Mouse (Mus musculus) embryonic facial prominence, embryonic 14.5 days (tissue): ENCODE data around the gene Plekhj1. TPM values are rescaled to one million over a fixed set of nuclear protein-coding genes. Genes with fewer than 3 reads are reported as not detected.

Source experiments
- ATAC-seq: fragments of 200-750 bp; cut with Nextera tagmentation; 2 replicates; pipeline ENCODE4 v1.8.0; 2017; ENCODE audit warnings: low read depth, moderate number of reproducible peaks, moderate TSS enrichment
- DNase-seq: peaks from one replicate; pipeline ENCODE4 v3.0.0-alpha.2; 2015; ENCODE audit warnings: low spot score
- H3K27ac ChIP-seq: fragments of 300-500 bp; sonication (generic); replicated peaks from 2 replicates; pipeline ENCODE4 v1.5.1; 2014; ENCODE audit warnings: low read depth, mild to moderate bottlenecking, low read length, moderate library complexity
- H3K27me3 ChIP-seq: fragments of 300-500 bp; sonication (generic); replicated peaks from 2 replicates; pipeline ENCODE4 v1.6.1; 2014; ENCODE audit warnings: low read length; ENCODE audit not compliant: control insufficient read depth, insufficient read depth
- H3K36me3 ChIP-seq: fragments of 300-500 bp; sonication (generic); 2 replicates; pipeline ENCODE4 v1.6.1; 2014; ENCODE audit warnings: low read length, mixed read lengths; ENCODE audit not compliant: control insufficient read depth, insufficient read depth
- H3K4me1 ChIP-seq: fragments of 300-500 bp; sonication (generic); 2 replicates; pipeline ENCODE4 v1.6.1; 2014; ENCODE audit warnings: antibody characterized with exemption, low read length; ENCODE audit not compliant: control insufficient read depth, insufficient read depth
- H3K4me2 ChIP-seq: fragments of 300-500 bp; sonication (generic); 2 replicates; pipeline ENCODE4 v1.6.1; 2014; ENCODE audit warnings: low read depth, mild to moderate bottlenecking, low read length, moderate library complexity, mixed read lengths
- H3K4me3 ChIP-seq: fragments of 300-500 bp; sonication (generic); 2 replicates; pipeline ENCODE4 v1.5.1; 2014; ENCODE audit warnings: low read depth, mild to moderate bottlenecking, low read length
- H3K9ac ChIP-seq: fragments of 300-500 bp; sonication (generic); 2 replicates; pipeline ENCODE4 v1.6.1; 2014; ENCODE audit warnings: low read depth, mild to moderate bottlenecking, low read length, moderate library complexity, mixed read lengths
- H3K9me3 ChIP-seq: fragments of 300-500 bp; sonication (generic); 2 replicates; pipeline ENCODE4 v1.6.1; 2016; ENCODE audit warnings: low read length; ENCODE audit not compliant: control insufficient read depth
- WGBS: fragments of 180-500 bp; shearing (Covaris S2); extraction: QIAGEN DNeasy Blood & Tissue Kit; methylation state at CpG from one replicate; pipeline ENCODE4 v1.1.7; 2014; 5-methylcytosine and 5-hydroxymethylcytosine counted together
- polyA plus RNA-seq: library from polyadenylated mRNA; unstranded; fragments of >200 nt; fragmentation: Nextera tagmentation; extraction: Ambion mirVana; gene quantifications from 2 replicates; pipeline ENCODE4 v1.2.1, GENCODE M21; 2014

The Plekhj1 gene
- polyA plus RNA-seq, 1 experiment from 2014 or later, result 102 TPM

DNA sequence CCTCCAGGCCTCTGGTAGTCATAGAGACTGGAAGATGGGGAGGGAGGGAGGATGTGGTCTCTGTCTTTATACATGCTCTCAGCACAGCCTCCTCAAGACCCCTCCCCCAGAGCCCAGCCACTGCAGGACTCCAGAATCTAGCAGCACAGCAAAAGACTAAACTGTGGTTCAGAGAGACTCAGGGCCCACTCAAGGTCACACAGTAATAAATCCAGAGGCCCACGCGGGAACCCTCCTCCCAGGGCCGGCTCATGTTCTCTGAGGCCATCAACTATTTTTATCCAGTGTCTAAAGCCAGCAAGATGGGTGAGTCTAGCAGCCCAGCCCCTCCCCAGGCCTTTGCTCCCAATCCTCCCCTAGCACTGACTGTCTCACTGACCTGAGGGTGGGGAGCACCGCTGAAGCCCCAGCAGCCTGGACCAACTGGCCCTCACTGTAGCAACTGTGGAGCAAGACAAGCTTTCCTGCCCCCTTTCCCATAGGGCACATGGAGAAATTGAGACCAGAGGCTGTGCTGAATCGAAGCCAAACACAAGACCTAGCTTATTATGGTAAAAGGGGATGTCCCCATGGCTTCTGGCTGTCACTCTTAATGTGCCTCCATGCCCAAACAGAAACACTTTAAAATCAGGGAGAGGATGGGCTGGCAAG is 14.1 kb upstream of the Plekhj1 start:
- H3K36me3 ChIP-seq, result no peaks in the 10 kb centered on the region
- no peak overlapping the region for H3K4me3 ChIP-seq
- H3K9me3 ChIP-seq, result no peaks in the 10 kb centered on the region
- no peak overlapping the region for H3K4me2 ChIP-seq
- peaks cover 8% of the 10 kb centered on the region for H3K4me1 ChIP-seq
- H3K27me3 ChIP-seq, result peaks cover 21% of the 10 kb centered on the region
- WGBS, result 64% methylated on average over 5 of the region's 5 CpGs
- no peak overlapping the region; the same call in 1 of the 2 replicates for H3K9ac ChIP-seq
- no peak overlapping the region for H3K27ac ChIP-seq
- no peak for DNase-seq
- ATAC-seq, result no peak

DNA sequence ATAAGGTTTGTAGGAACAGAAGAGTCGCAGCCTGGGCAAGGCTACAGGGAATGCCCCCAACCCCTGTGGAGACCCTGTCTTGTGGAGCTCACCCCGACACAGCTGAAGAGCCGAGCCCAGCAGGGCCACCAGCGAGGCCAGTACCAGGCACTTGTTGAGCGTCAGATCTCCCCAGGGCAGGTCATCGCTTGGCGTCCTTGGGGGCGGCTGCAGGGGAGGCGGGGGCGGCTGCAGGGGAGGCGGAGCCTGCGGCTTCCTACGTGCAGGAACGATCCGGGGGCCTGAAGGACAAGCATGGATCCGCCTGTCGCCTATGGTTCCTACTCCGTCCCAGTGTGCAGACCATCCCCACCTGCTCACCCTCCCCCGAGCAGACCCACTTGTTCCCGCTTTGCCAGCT is 11.7 kb upstream of the Plekhj1 start:
- Histone ChIP-seq H3K4me3 (no peak overlapping the region), H3K27me3 (peaks cover 21% of the 10 kb centered on the region), H3K9me3 (no peaks in the 10 kb centered on the region), H3K9ac (no peak overlapping the region), H3K36me3 (peaks cover under 1% of the 10 kb centered on the region; the same call in 1 of the 2 replicates), H3K4me1 (peaks cover 15% of the 10 kb centered on the region), H3K27ac (no peak overlapping the region), H3K4me2 (peak overlapping the region; percentile 19; the same call in 1 of the 2 replicates)
- no peak for DNase-seq
- WGBS, result 1% methylated on average over 10 of the region's 20 CpGs
- ATAC-seq, result no peak

DNA sequence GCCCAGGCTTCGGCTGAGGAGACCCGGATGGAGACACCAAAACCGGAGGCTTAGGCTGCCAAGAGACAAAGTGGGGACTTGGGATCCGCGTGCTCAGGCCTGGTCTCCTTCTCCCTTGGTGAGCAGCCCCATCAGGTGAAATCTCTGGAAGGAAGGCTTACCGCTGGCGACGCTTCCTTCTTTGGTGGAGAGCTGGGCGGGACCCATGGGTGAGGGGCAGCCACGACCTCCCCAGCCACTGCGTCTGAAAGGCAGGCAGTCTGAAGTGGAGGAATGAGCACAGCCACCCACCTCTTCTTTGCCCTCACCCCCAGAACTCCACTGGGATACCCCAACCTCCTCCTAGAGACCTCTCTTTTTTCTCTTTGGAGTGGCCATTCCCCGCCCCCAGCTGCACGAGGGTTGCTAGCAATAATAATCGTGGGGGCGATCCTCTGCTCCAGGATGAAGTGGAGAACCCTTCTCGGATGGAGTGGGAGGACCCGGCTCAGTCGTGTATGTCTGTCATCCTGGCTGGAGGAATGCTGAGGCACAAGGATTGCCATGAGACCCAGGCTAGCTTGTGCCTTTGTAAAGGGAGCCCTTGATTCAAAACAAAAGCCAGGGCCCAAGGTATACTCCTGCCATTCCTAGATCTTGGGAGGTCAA is 10.7 kb upstream of the Plekhj1 start:
- Histone ChIP-seq H3K36me3 (peaks cover 11% of the 10 kb centered on the region), H3K9ac (peak overlapping the region; percentile 71), H3K27ac (no peak overlapping the region), H3K4me2 (peak overlapping the region; percentile 97), H3K27me3 (peaks cover 21% of the 10 kb centered on the region), H3K4me3 (peak overlapping the region; percentile 22; the same call in 1 of the 2 replicates), H3K4me1 (peaks cover 15% of the 10 kb centered on the region), H3K9me3 (no peaks in the 10 kb centered on the region)
- 9% methylated on average over 17 of the region's 18 CpGs for WGBS
- no peak for ATAC-seq
- no peak for DNase-seq

DNA sequence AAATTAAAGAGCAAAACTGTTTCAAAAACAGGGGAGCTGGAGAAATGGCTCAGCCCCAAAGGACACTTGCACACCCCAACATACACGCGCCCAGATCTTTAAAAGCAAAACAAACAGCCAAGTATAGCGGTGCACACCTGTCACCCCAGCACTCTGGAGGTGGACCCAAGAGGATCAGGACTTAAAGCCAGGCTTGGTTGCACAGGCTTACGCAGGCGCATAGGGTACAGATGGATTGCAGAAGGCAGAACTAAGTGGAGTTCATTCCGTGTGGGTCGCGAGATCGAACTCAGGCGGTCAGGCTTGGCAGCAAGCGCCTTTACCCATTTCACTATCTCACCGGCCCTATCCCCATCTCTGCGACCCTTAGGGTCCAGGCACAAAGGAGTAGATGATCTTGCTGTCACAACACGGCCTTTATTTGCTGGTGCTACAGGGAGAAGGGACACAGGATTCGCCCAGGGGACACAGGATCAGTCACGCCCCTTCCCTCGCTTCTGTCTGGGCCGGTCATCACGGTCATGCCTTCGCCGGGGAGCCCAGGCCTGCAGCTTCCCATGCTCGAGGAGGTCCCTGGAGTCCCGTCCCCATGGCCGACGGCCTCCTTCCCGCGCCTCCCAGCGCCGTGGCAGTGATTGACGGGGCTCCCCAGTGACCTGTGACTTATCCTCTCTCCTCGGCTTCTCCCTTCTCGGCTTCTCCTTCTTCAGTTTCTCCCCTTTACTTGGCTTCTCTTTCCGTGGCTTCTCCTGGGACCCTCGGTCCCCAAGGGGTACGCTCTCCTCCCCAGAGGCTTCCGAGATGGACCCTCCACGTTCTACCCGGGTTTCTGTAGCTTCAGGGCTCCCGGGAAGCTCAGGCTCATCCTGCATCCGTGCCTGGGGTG is 9.9 kb upstream of the Plekhj1 start:
- ATAC-seq (no peak), DNase-seq (peak; percentile 36)
- Histone ChIP-seq H3K9ac (peak overlapping the region; percentile 71), H3K4me2 (peak overlapping the region; percentile 97), H3K27me3 (peaks cover 21% of the 10 kb centered on the region), H3K36me3 (peaks cover 18% of the 10 kb centered on the region), H3K9me3 (no peaks in the 10 kb centered on the region), H3K4me3 (peak overlapping the region; percentile 22; the same call in 1 of the 2 replicates), H3K4me1 (peaks cover 15% of the 10 kb centered on the region), H3K27ac (0 out of 2 replicates have a peak overlapping the region, but pooled peaks have one; percentile 83)
- 18% methylated on average over 40 of the region's 40 CpGs for WGBS

DNA sequence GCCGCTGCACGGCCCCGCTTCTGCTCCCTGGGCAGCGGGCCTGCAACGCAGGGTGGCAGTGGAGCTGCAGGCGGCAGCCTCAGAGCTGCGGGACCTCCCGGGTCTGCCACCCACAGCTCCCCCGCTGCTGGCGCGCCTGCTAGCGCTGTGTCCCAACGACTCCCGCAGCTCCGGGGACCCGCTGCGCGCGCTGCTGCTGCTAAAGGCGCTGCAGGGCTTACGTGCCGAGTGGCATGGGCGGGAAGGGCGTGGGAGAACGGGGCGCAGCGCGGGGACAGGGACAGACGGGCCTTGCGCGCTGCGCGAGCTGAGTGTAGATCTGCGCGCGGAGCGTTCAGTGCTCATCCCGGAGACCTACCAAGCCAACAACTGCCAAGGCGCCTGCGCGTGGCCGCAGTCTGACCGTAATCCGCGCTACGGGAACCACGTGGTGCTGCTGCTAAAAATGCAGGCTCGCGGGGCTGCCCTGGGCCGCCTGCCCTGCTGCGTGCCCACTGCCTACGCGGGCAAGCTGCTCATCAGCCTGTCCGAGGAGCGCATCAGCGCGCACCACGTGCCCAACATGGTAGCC is 8.7 kb upstream of the Plekhj1 start:
- 1% methylated on average over 34 of the region's 58 CpGs for WGBS
- Histone ChIP-seq H3K4me3 (peak overlapping the region; percentile 45), H3K36me3 (peaks cover 30% of the 10 kb centered on the region), H3K4me2 (peak overlapping the region; percentile 97), H3K27ac (peak overlapping the region; percentile 83), H3K27me3 (peaks cover 21% of the 10 kb centered on the region), H3K9me3 (no peaks in the 10 kb centered on the region), H3K4me1 (peaks cover 15% of the 10 kb centered on the region), H3K9ac (peak overlapping the region; percentile 71)
- ATAC-seq (peak; percentile 80), DNase-seq (peak; percentile 91)

DNA sequence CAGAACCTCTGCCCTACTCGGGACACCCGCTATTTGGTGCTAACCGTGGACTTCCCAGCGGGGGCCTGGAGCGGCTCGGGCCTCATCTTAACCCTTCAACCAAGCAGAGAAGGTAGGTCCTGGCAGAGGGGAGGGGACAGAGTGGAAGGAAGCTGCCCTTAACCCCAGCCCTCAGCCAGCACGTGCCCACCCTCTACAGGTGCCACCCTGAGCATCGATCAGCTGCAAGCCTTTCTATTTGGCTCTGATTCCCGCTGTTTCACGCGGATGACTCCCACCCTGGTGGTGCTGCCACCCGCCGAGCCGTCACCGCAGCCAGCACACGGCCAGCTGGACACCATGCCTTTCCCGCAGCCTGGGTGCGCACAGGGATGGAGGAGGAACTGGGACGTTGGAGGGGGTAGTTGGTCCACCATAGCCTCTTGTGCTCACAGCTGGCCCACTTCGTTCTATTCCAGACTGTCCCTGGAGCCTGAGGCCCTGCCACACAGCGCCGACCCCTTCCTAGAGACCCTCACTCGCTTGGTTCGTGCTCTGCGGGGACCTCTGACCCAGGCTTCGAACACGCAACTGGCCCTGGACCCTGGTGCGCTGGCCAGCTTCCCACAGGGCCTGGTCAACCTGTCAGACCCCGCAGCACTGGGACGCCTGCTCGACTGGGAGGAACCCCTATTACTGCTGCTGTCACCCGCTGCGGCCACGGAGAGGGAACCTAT is 8.1 kb upstream of the Plekhj1 start:
- DNase-seq, result no peak
- H3K4me3 ChIP-seq, result peak overlapping the region; percentile 45
- H3K9ac ChIP-seq, result peak overlapping the region; percentile 71
- no peak for ATAC-seq
- H3K27ac ChIP-seq, result peak overlapping the region; percentile 83; the same call in 1 of the 2 replicates
- peak overlapping the region; percentile 97 for H3K4me2 ChIP-seq
- H3K36me3 ChIP-seq, result peaks cover 37% of the 10 kb centered on the region
- H3K9me3 ChIP-seq, result no peaks in the 10 kb centered on the region
- 48% methylated on average over 31 of the region's 34 CpGs for WGBS
- peaks cover 15% of the 10 kb centered on the region for H3K4me1 ChIP-seq
- peaks cover 21% of the 10 kb centered on the region for H3K27me3 ChIP-seq

DNA sequence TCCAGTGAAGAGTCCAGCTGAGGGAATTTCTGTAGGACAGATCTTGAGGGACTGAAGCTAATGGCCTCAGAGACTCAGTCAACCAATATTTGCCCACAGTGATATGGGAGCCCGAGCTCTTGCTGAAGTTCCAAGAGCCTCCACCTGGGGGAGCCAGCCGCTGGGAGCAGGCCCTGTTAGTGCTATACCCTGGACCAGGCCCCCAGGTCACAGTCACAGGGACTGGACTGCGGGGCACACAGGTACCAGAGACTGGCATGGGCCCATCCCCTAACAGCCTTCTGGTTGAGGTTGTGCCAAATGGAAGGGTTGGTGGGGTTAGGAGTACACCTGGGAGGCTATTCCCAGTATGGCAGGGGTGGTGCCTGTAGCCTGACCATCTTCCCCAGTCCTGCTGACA is 7.5 kb upstream of the Plekhj1 start:
- ATAC-seq (peak; percentile 42), DNase-seq (no peak)
- peaks cover 43% of the 10 kb centered on the region for H3K36me3 ChIP-seq
- WGBS, result 19% methylated on average over 3 of the region's 3 CpGs
- H3K27ac ChIP-seq, result no peak overlapping the region
- H3K27me3 ChIP-seq, result peaks cover 21% of the 10 kb centered on the region
- H3K4me3 ChIP-seq, result no peak overlapping the region
- no peak overlapping the region for H3K4me2 ChIP-seq
- no peaks in the 10 kb centered on the region for H3K9me3 ChIP-seq
- H3K9ac ChIP-seq, result no peak overlapping the region
- H3K4me1 ChIP-seq, result peaks cover 15% of the 10 kb centered on the region

DNA sequence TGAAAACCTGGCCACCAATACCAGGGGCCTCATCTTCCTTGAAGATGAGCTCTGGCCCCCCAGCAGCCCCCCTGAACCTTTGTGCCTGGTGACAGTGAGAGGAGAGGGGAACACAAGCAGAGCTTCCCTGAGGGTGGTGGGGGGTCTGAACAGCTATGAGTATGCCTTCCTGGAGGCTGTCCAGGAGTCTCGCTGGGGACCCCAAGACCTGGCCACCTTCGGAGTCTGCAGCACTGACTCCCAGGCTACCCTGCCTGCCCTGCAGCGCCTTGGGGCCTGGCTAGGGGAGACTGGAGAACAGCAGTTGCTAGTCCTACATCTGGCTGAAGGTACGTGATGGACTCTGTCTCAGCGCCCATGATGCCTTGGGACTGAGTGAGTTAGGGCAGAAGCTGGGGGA is 6.9 kb upstream of the Plekhj1 start:
- H3K4me2 ChIP-seq, result no peak overlapping the region
- no peak for ATAC-seq
- H3K4me1 ChIP-seq, result peaks cover 15% of the 10 kb centered on the region
- no peak overlapping the region for H3K4me3 ChIP-seq
- no peaks in the 10 kb centered on the region for H3K9me3 ChIP-seq
- 60% methylated on average over 1 of the region's 5 CpGs for WGBS
- H3K27ac ChIP-seq, result no peak overlapping the region
- no peak overlapping the region for H3K9ac ChIP-seq
- peaks cover 21% of the 10 kb centered on the region for H3K27me3 ChIP-seq
- peaks cover 47% of the 10 kb centered on the region for H3K36me3 ChIP-seq
- no peak for DNase-seq
